Mouse (Mus musculus): Measurements from ENCODE around the gene Gna14.

The Gna14 gene

GRCm38 (mm10) chr19:16623154-16623553, 187.6 kb downstream of the Gna14 start:
- H3K36me3 ChIP-seq (ENCODE audit: insufficient read depth, low read length), result no peaks in the 10 kb centered on the region
- H3K4me3 ChIP-seq (replicated peaks; ENCODE audit: low read length), result no peak overlapping the region
- TF ChIP-seq CTCF (conservative IDR thresholded peaks at IDR 0.05; ENCODE audit: low read length) (no peak), POU5F1 (IDR thresholded peaks at IDR 0.05; ENCODE audit: borderline replicate concordance, low read length) (no peak), NANOG (IDR thresholded peaks at IDR 0.05; ENCODE audit: borderline replicate concordance, low read length) (no peak)
- peaks cover 20% of the 10 kb centered on the region for H3K4me1 ChIP-seq (replicated peaks; ENCODE audit: low read depth, low read length)
- H3K27me3 ChIP-seq (ENCODE audit: insufficient read depth, low read length), result no peaks in the 10 kb centered on the region
- H3K9me3 ChIP-seq (ENCODE audit: low read length), result no peaks in the 10 kb centered on the region

DNA sequence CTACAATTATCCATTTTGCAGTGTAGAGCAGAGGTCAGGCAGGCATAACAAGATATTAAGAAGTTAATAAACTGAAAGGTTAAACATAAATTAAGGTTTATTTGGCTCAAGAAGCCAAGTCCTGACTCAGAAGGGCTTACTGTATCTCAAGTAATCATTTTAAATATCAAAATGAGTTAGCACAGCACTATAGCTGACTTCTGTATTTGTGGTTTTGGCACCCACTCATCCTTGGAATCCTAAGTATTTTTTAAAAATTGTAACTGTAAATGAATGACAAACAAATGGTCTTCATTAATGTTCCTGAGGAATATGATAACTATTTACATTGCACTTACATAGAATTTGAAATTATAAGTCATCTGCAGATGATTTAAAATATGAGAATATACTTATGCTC, 189.4 kb downstream of the Gna14 start:
- no peaks in the 10 kb centered on the region for H3K27me3 ChIP-seq (ENCODE audit: insufficient read depth, low read length)
- H3K4me1 ChIP-seq (replicated peaks; ENCODE audit: low read depth, low read length), result peaks cover 10% of the 10 kb centered on the region
- no peaks in the 10 kb centered on the region for H3K36me3 ChIP-seq (ENCODE audit: insufficient read depth, low read length)
- no peak for TF ChIP-seq CTCF (conservative IDR thresholded peaks at IDR 0.05; ENCODE audit: low read length)
- no peaks in the 10 kb centered on the region for H3K9me3 ChIP-seq (ENCODE audit: low read length)
- no peak overlapping the region for H3K4me3 ChIP-seq (replicated peaks; ENCODE audit: low read length)

DNA sequence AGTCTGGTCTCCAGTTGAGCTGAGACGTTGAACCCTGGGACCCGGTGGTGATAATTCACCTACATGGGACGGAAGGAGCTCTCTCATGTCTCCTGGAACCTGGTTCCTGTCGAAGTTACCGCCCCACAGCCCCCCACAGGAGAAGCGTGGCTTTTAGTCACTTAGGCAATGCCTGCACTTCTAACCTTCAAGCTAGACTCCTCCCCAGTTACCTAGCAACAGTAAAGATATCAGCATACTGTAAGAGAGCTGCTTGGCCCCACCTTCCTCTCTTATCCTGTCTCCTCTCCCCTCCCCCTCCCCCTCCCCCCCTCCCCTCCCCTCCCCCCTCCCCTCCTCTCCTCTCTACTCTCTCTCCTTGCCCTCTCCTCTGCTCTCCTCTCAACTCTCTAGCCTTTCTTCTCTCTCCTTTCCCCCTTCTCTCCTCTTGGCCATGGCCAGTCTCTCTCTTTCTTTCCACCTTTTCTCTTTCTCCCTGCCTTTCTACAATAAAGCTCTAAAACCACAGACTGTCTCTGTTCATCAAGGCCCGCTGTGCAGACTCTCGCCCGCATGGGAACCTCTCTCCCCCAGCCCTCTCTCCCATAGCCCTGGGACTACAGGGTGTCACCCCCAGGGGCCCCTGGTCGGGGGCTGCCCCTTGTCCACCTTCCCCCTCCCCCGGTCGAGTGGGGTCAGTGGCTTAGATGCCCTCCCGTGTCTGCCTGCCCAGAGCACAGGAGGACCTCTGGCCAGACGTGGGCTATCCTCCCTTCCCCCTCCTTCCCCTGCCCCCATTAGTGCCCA, 190.2 kb downstream of the Gna14 start:
- TF ChIP-seq NANOG (IDR thresholded peaks at IDR 0.05; ENCODE audit: borderline replicate concordance, low read length) (no peak), POU5F1 (IDR thresholded peaks at IDR 0.05; ENCODE audit: borderline replicate concordance, low read length) (no peak), CTCF (conservative IDR thresholded peaks at IDR 0.05; ENCODE audit: low read length) (no peak)
- H3K4me3 ChIP-seq (replicated peaks; ENCODE audit: low read length), result peak overlapping the region; percentile 32; the same call in 1 of the 2 replicates
- H3K27me3 ChIP-seq (ENCODE audit: insufficient read depth, low read length), result no peaks in the 10 kb centered on the region
- no peaks in the 10 kb centered on the region for H3K36me3 ChIP-seq (ENCODE audit: insufficient read depth, low read length)
- H3K4me1 ChIP-seq (replicated peaks; ENCODE audit: low read depth, low read length), result peaks cover 10% of the 10 kb centered on the region
- H3K9me3 ChIP-seq (ENCODE audit: low read length), result no peaks in the 10 kb centered on the region
